Mouse (Mus musculus): Measurements from ENCODE around the gene Hoxa4.
A peak's percentile ranks its signal among the peaks of the same experiment; 100 is the strongest.

The Hoxa4 gene

GRCm38 (mm10) chr6:52166431-52167077 lies 25.0 kb downstream of the Hoxa4 start:
- no peak for DNase-seq (ENCODE audit: low read depth in 2 of 2, low spot score in 2 of 2)

GRCm38 (mm10) chr6:52165441-52166370 lies 25.8 kb downstream of the Hoxa4 start:
- no peak for DNase-seq (ENCODE audit: low read depth in 2 of 2, low spot score in 2 of 2)

GRCm38 (mm10) chr6:52164626-52165440 lies 26.7 kb downstream of the Hoxa4 start, which contains the start of gene Hoxa2:
TSS of gene Hoxa2 (minus strand) at chr6:52164831.
- DNase-seq (ENCODE audit: low read depth in 2 of 2, low spot score in 2 of 2): no peak

- no peak for DNase-seq (ENCODE audit: low read depth in 2 of 2, low spot score in 2 of 2)
Observed at GRCm38 (mm10) chr6:52164051-52164625, 27.4 kb downstream of the Hoxa4 start.

GRCm38 (mm10) chr6:52163366-52164031 lies 28.1 kb downstream of the Hoxa4 start:
- DNase-seq (ENCODE audit: low read depth in 2 of 2, low spot score in 2 of 2): no peak

- DNase-seq (ENCODE audit: low read depth in 2 of 2, low spot score in 2 of 2): no peak
Observed at GRCm38 (mm10) chr6:52162611-52163365, 28.8 kb downstream of the Hoxa4 start.

- no peak for DNase-seq (ENCODE audit: low read depth in 2 of 2, low spot score in 2 of 2)
Observed at GRCm38 (mm10) chr6:52162093-52162380, 29.5 kb downstream of the Hoxa4 start.

- no peak for DNase-seq (ENCODE audit: low read depth in 2 of 2, low spot score in 2 of 2)
Observed at GRCm38 (mm10) chr6:52161336-52162092, 30.0 kb downstream of the Hoxa4 start.

- no peak for DNase-seq (ENCODE audit: low read depth in 2 of 2, low spot score in 2 of 2)
Observed at GRCm38 (mm10) chr6:52160511-52161335, 30.8 kb downstream of the Hoxa4 start.

GRCm38 (mm10) chr6:52159979-52160378 lies 31.6 kb downstream of the Hoxa4 start:
- no peak for DNase-seq (ENCODE audit: low read depth in 2 of 2, low spot score in 2 of 2)

- no peak for DNase-seq (ENCODE audit: low read depth in 2 of 2, low spot score in 2 of 2)
Observed at GRCm38 (mm10) chr6:52159164-52159761, 32.3 kb downstream of the Hoxa4 start.

- DNase-seq (ENCODE audit: low read depth in 2 of 2, low spot score in 2 of 2): peak; percentile 14 to 28
Observed at GRCm38 (mm10) chr6:52158276-52159051, 33.1 kb downstream of the Hoxa4 start, which contains the start of gene Hoxa1. TSS of gene Hoxa1 (minus strand) at chr6:52158317.

GRCm38 (mm10) chr6:52157466-52158275 lies 33.9 kb downstream of the Hoxa4 start:
- DNase-seq (ENCODE audit: low read depth in 2 of 2, low spot score in 2 of 2): no peak

GRCm38 (mm10) chr6:52156551-52157200 lies 34.9 kb downstream of the Hoxa4 start:
- no peak for DNase-seq (ENCODE audit: low read depth in 2 of 2, low spot score in 2 of 2)

GRCm38 (mm10) chr6:52155471-52155870 lies 36.1 kb downstream of the Hoxa4 start:
- DNase-seq (ENCODE audit: low read depth in 2 of 2, low spot score in 2 of 2): no peak

GRCm38 (mm10) chr6:52154044-52154443 lies 37.5 kb downstream of the Hoxa4 start:
- DNase-seq (ENCODE audit: low read depth in 2 of 2, low spot score in 2 of 2): no peak
